In genomic region chr6:85415829-85416228, GRCm38 (mm10) we compare ENCODE assay signal across 24 mouse cellular contexts. TPM values are rescaled to one million over a fixed set of nuclear protein-coding genes. Genes with fewer than 3 reads are reported as not detected.
A peak's percentile ranks its signal among the peaks of the same experiment; 100 is the strongest.
DNase-seq lines count a peak whose midpoint lies in the region; ATAC-seq and TF ChIP-seq lines count a peak whose summit lies in the region.
"Had no signal": no experiment of that assay in that cellular context is flagged by ENCODE, and none has a peak within 500 bp of the region (broad histone marks: within the 10 kb centered on the region; RNA-seq: fewer than 3 reads in every experiment).

No protein-coding gene starts in this region.

- H3K9me3 ChIP-seq in lung, embryonic 15.5 days, result no peaks in the 10 kb centered on the region
- H3K9me3 ChIP-seq in lung, postnatal 0 days (ENCODE audit: low read length), result no peaks in the 10 kb centered on the region
- no peaks in the 10 kb centered on the region for H3K9me3 ChIP-seq in stomach, postnatal 0 days (ENCODE audit: control insufficient read depth, low read length)
- no peaks in the 10 kb centered on the region for H3K9me3 ChIP-seq in hindbrain, embryonic 11.5 days (ENCODE audit: control insufficient read depth, low read length)
- H3K9me3 ChIP-seq: embryonic facial prominence, embryonic 12.5 days; forebrain, embryonic 15.5 days; heart, embryonic 13.5 days; hindbrain, embryonic 12.5 days had no signal

- peak overlapping the region; percentile 3; the same call in 1 of the 2 replicates for H3K4me2 ChIP-seq in lung, embryonic 15.5 days
- H3K4me2 ChIP-seq in lung, postnatal 0 days (replicated peaks; ENCODE audit: low read depth, low read length), result no peak overlapping the region
- H3K4me2 ChIP-seq in stomach, postnatal 0 days (replicated peaks; ENCODE audit: low read depth), result no peak overlapping the region
- no peak overlapping the region for H3K4me2 ChIP-seq in hindbrain, embryonic 11.5 days (replicated peaks; ENCODE audit: low read depth, low read length)
- H3K4me2 ChIP-seq: embryonic facial prominence, embryonic 12.5 days; forebrain, embryonic 15.5 days; heart, embryonic 13.5 days; hindbrain, embryonic 12.5 days had no signal

- no peak overlapping the region for H3K9ac ChIP-seq in lung, embryonic 15.5 days
- no peak overlapping the region for H3K9ac ChIP-seq in lung, postnatal 0 days (replicated peaks; ENCODE audit: low read depth)
- no peak overlapping the region for H3K9ac ChIP-seq in stomach, postnatal 0 days (ENCODE audit: low read length)
- H3K9ac ChIP-seq in hindbrain, embryonic 11.5 days (ENCODE audit: low read depth, low read length), result no peak overlapping the region
- H3K9ac ChIP-seq: embryonic facial prominence, embryonic 12.5 days; forebrain, embryonic 15.5 days; heart, embryonic 13.5 days; hindbrain, embryonic 12.5 days had no signal

- TF ChIP-seq CTCF in lung, postnatal 0 days (IDR thresholded peaks at IDR 0.05), result peak; percentile 37
- peak; percentile 28 for TF ChIP-seq CTCF in stomach, postnatal 0 days (IDR thresholded peaks at IDR 0.05; ENCODE audit: low read depth)
- TF ChIP-seq CTCF in thymus, adult 2 months (IDR thresholded peaks at IDR 0.05; ENCODE audit: borderline replicate concordance, control insufficient read depth, extremely low read depth, insufficient read depth, low read length, poor library complexity), result no peak

- H3K4me1 ChIP-seq in lung, embryonic 15.5 days, result no peaks in the 10 kb centered on the region
- H3K4me1 ChIP-seq in lung, postnatal 0 days (ENCODE audit: insufficient read depth, low read depth, low read length), result no peaks in the 10 kb centered on the region; the same call in 1 of the 2 replicates
- H3K4me1 ChIP-seq in stomach, postnatal 0 days (replicated peaks; ENCODE audit: control insufficient read depth, insufficient read depth), result no peaks in the 10 kb centered on the region
- no peaks in the 10 kb centered on the region for H3K4me1 ChIP-seq in hindbrain, embryonic 11.5 days (replicated peaks; ENCODE audit: control insufficient read depth, insufficient read depth, low read length)
- H3K4me1 ChIP-seq in thymus, adult 2 months (replicated peaks; ENCODE audit: control insufficient read depth, insufficient read depth, low read length), result no peaks in the 10 kb centered on the region
- H3K4me1 ChIP-seq: embryonic facial prominence, embryonic 12.5 days; forebrain, embryonic 15.5 days; heart, embryonic 13.5 days; hindbrain, embryonic 12.5 days had no signal

- no peaks in the 10 kb centered on the region for H3K36me3 ChIP-seq in lung, embryonic 15.5 days
- H3K36me3 ChIP-seq in lung, postnatal 0 days (ENCODE audit: insufficient read depth, low read length), result no peaks in the 10 kb centered on the region
- no peaks in the 10 kb centered on the region for H3K36me3 ChIP-seq in stomach, postnatal 0 days (ENCODE audit: control insufficient read depth, insufficient read depth, low read length)
- H3K36me3 ChIP-seq in hindbrain, embryonic 11.5 days (ENCODE audit: control insufficient read depth, insufficient read depth, low read length), result no peaks in the 10 kb centered on the region
- H3K36me3 ChIP-seq in thymus, adult 2 months (ENCODE audit: control insufficient read depth, insufficient read depth, low read length), result no peaks in the 10 kb centered on the region
- H3K36me3 ChIP-seq: embryonic facial prominence, embryonic 12.5 days; forebrain, embryonic 15.5 days; heart, embryonic 13.5 days; hindbrain, embryonic 12.5 days had no signal

- ATAC-seq in lung, embryonic 15.5 days (ENCODE audit: borderline replicate concordance, extremely low read depth, low FRiP score, low TSS enrichment), result no peak
- peak; percentile 83 for ATAC-seq in lung, postnatal 0 days
- peak; percentile 73 for ATAC-seq in stomach, postnatal 0 days (ENCODE audit: low FRiP score, low TSS enrichment)
- ATAC-seq in hindbrain, embryonic 11.5 days (ENCODE audit: low FRiP score), result no peak
- ATAC-seq: forebrain, embryonic 15.5 days; hindbrain, postnatal 0 days had no signal

- H3K27ac ChIP-seq in lung, embryonic 15.5 days, result peak overlapping the region; percentile 87
- H3K27ac ChIP-seq in lung, postnatal 0 days (ENCODE audit: low read length), result peak overlapping the region; percentile 74
- no peak overlapping the region for H3K27ac ChIP-seq in stomach, postnatal 0 days (replicated peaks)
- H3K27ac ChIP-seq in hindbrain, embryonic 11.5 days (ENCODE audit: low read depth, low read length), result no peak overlapping the region
- no peak overlapping the region for H3K27ac ChIP-seq in thymus, adult 2 months (ENCODE audit: control insufficient read depth, insufficient read depth, low read length)
- H3K27ac ChIP-seq: embryonic facial prominence, embryonic 12.5 days; forebrain, embryonic 15.5 days; heart, embryonic 13.5 days; hindbrain, embryonic 12.5 days; hindbrain, postnatal 0 days had no signal

- WGBS in lung, embryonic 15.5 days, result 38% methylated on average over 3 of the region's 3 CpGs
- WGBS in lung, postnatal 0 days, result 23% methylated on average over 2 of the region's 3 CpGs
- WGBS in stomach, postnatal 0 days, result 20% methylated on average over 3 of the region's 3 CpGs
- 56% methylated on average over 3 of the region's 3 CpGs for WGBS in hindbrain, embryonic 11.5 days
- WGBS in thymus, adult 2 months, result 83% methylated on average over 3 of the region's 3 CpGs

- no peak overlapping the region for H3K4me3 ChIP-seq in lung, embryonic 15.5 days
- H3K4me3 ChIP-seq in lung, postnatal 0 days (ENCODE audit: low read depth, low read length), result no peak overlapping the region
- H3K4me3 ChIP-seq in stomach, postnatal 0 days (ENCODE audit: low read depth, low read length), result no peak overlapping the region
- no peak overlapping the region for H3K4me3 ChIP-seq in hindbrain, embryonic 11.5 days (ENCODE audit: low read depth, low read length)
- no peak overlapping the region for H3K4me3 ChIP-seq in thymus, adult 2 months (ENCODE audit: control insufficient read depth, insufficient read depth, low read length)
- H3K4me3 ChIP-seq: embryonic facial prominence, embryonic 12.5 days; forebrain, embryonic 15.5 days; heart, embryonic 13.5 days; hindbrain, embryonic 12.5 days had no signal

- DNase-seq in lung, postnatal 0 days (ENCODE audit: low spot score), result peak; percentile 86
- DNase-seq in lung, postnatal 36 days, result peak; percentile 67
- DNase-seq in stomach, postnatal 0 days (ENCODE audit: low spot score), result peak; percentile 48
- no peak for DNase-seq in frontal cortex, postnatal 14 days (ENCODE audit: low spot score in 2 of 2)
- DNase-seq in hindbrain, embryonic 11.5 days (ENCODE audit: low spot score), result no peak
- no peak for DNase-seq in thymus, adult 2 months
- DNase-seq: adrenal gland, adult 2 months; cerebellum, adult 11 months; cerebellum, adult 8-10 months; cerebellum, postnatal 14 days; gastrocnemius, postnatal 36 days; heart, adult 11 months; heart, postnatal 36 days had no signal

- peak; percentile 60 for TF ChIP-seq EP300 in lung, postnatal 0 days (IDR thresholded peaks at IDR 0.05)
- no peak for TF ChIP-seq EP300 in stomach, postnatal 0 days (optimal IDR thresholded peaks at IDR 0.05)

- no peaks in the 10 kb centered on the region for H3K27me3 ChIP-seq in lung, embryonic 15.5 days
- H3K27me3 ChIP-seq in lung, postnatal 0 days (replicated peaks; ENCODE audit: insufficient read depth, low read length), result no peaks in the 10 kb centered on the region
- no peaks in the 10 kb centered on the region for H3K27me3 ChIP-seq in stomach, postnatal 0 days (ENCODE audit: control insufficient read depth, insufficient read depth, low read length)
- no peaks in the 10 kb centered on the region for H3K27me3 ChIP-seq in hindbrain, embryonic 11.5 days (ENCODE audit: control insufficient read depth, insufficient read depth, low read length)
- H3K27me3 ChIP-seq in thymus, adult 2 months (ENCODE audit: control insufficient read depth, insufficient read depth, low read length), result no peaks in the 10 kb centered on the region
- H3K27me3 ChIP-seq: forebrain, embryonic 15.5 days had no signal

- TF ChIP-seq POLR2A in thymus, adult 2 months (IDR thresholded peaks at IDR 0.05; ENCODE audit: control insufficient read depth, extremely low read depth, insufficient read depth, low read length, poor library complexity), result no peak

RNA-seq across cellular contexts. Expression of gene Noto, which starts 7.9 kb away (rescaled TPM):
- 0.47 and 0.78 TPM in 2 replicates for polyA plus RNA-seq in lung, embryonic 15.5 days (2015; fragmentation: Nextera tagmentation; extraction: Ambion mirVana)
- polyA plus RNA-seq in lung, postnatal 0 days (2015; fragmentation: Nextera tagmentation; extraction: Ambion mirVana), result 0.24 and 0.27 TPM in 2 replicates
- not detected in 2 replicates for polyA plus RNA-seq in stomach, postnatal 0 days (2015; fragmentation: Nextera tagmentation; extraction: Ambion mirVana)
- not detected in 2 replicates for polyA plus RNA-seq in hindbrain, embryonic 11.5 days (2014; fragmentation: Nextera tagmentation; extraction: Ambion mirVana)
- 0.22 TPM in 1 of 2 replicates, not detected in the other for polyA plus RNA-seq in thymus, adult 2 months (2012; rRNA removed)
- polyA plus RNA-seq: adrenal gland, adult 2 months; brain, embryonic 14.5 days; cortical plate, adult 2 months; embryonic facial prominence, embryonic 12.5 days; forebrain, embryonic 11.5 days; forebrain, embryonic 15.5 days; frontal cortex, adult 2 months; heart, embryonic 13.5 days; heart, postnatal 0 days; hindbrain, embryonic 12.5 days; hindbrain, postnatal 0 days had no signal

RNA-seq across cellular contexts. Expression of gene Smyd5, which starts 16.0 kb away (rescaled TPM):
- polyA plus RNA-seq in lung, embryonic 15.5 days (2015; fragmentation: Nextera tagmentation; extraction: Ambion mirVana), result 62.6 and 64.0 TPM in 2 replicates
- polyA plus RNA-seq in lung, postnatal 0 days (2015; fragmentation: Nextera tagmentation; extraction: Ambion mirVana), result 13.3 and 14.8 TPM in 2 replicates
- 14.1 and 14.7 TPM in 2 replicates for polyA plus RNA-seq in stomach, postnatal 0 days (2015; fragmentation: Nextera tagmentation; extraction: Ambion mirVana)
- polyA plus RNA-seq in hindbrain, embryonic 11.5 days (2014; fragmentation: Nextera tagmentation; extraction: Ambion mirVana), result 52.4 and 53.1 TPM in 2 replicates
- 28.4 and 30.0 TPM in 2 replicates for polyA plus RNA-seq in thymus, adult 2 months (2012; rRNA removed)

RNA-seq across cellular contexts. Expression of gene Cct7, which starts 35.5 kb away (rescaled TPM):
- 502 and 506 TPM in 2 replicates for polyA plus RNA-seq in lung, embryonic 15.5 days (2015; fragmentation: Nextera tagmentation; extraction: Ambion mirVana)
- 200 and 210 TPM in 2 replicates for polyA plus RNA-seq in lung, postnatal 0 days (2015; fragmentation: Nextera tagmentation; extraction: Ambion mirVana)
- polyA plus RNA-seq in stomach, postnatal 0 days (2015; fragmentation: Nextera tagmentation; extraction: Ambion mirVana), result 214 and 219 TPM in 2 replicates
- polyA plus RNA-seq in hindbrain, embryonic 11.5 days (2014; fragmentation: Nextera tagmentation; extraction: Ambion mirVana), result 644 and 685 TPM in 2 replicates
- 166 and 174 TPM in 2 replicates for polyA plus RNA-seq in thymus, adult 2 months (2012; rRNA removed)

RNA-seq across cellular contexts. Expression of gene Pradc1, which starts 35.9 kb away (rescaled TPM):
- polyA plus RNA-seq in lung, embryonic 15.5 days (2015; fragmentation: Nextera tagmentation; extraction: Ambion mirVana), result 46.0 and 46.7 TPM in 2 replicates
- polyA plus RNA-seq in lung, postnatal 0 days (2015; fragmentation: Nextera tagmentation; extraction: Ambion mirVana), result 47.7 and 54.0 TPM in 2 replicates
- 35.3 and 35.5 TPM in 2 replicates for polyA plus RNA-seq in stomach, postnatal 0 days (2015; fragmentation: Nextera tagmentation; extraction: Ambion mirVana)
- 25.5 and 28.1 TPM in 2 replicates for polyA plus RNA-seq in hindbrain, embryonic 11.5 days (2014; fragmentation: Nextera tagmentation; extraction: Ambion mirVana)
- polyA plus RNA-seq in thymus, adult 2 months (2012; rRNA removed), result 41.5 and 42.6 TPM in 2 replicates

RNA-seq across cellular contexts. Expression of gene Rab11fip5, which starts 41.4 kb away (rescaled TPM):
- 14.1 and 14.2 TPM in 2 replicates for polyA plus RNA-seq in lung, embryonic 15.5 days (2015; fragmentation: Nextera tagmentation; extraction: Ambion mirVana)
- 11.2 and 12.2 TPM in 2 replicates for polyA plus RNA-seq in lung, postnatal 0 days (2015; fragmentation: Nextera tagmentation; extraction: Ambion mirVana)
- 7.6 and 8.3 TPM in 2 replicates for polyA plus RNA-seq in stomach, postnatal 0 days (2015; fragmentation: Nextera tagmentation; extraction: Ambion mirVana)
- polyA plus RNA-seq in hindbrain, embryonic 11.5 days (2014; fragmentation: Nextera tagmentation; extraction: Ambion mirVana), result 4.1 and 4.6 TPM in 2 replicates
- polyA plus RNA-seq in thymus, adult 2 months (2012; rRNA removed), result 10.2 and 13.5 TPM in 2 replicates

Comparison
In these comparisons a context has a peak if more than half of its experiments do, and no peak if none do; other contexts are left out.
1. ATAC-seq: peak in lung, postnatal 0 days (single experiment) and stomach, postnatal 0 days (single experiment); none in lung, embryonic 15.5 days (single experiment) and hindbrain, embryonic 11.5 days (single experiment).
2. H3K27ac ChIP-seq: peak in lung, embryonic 15.5 days (single experiment) and lung, postnatal 0 days (single experiment); none in stomach, postnatal 0 days (single experiment), hindbrain, embryonic 11.5 days (single experiment) and thymus, adult 2 months (single experiment).
3. DNase-seq: peak in lung, postnatal 0 days (single experiment), lung, postnatal 36 days (single experiment) and stomach, postnatal 0 days (single experiment); none in frontal cortex, postnatal 14 days (0 of 2), hindbrain, embryonic 11.5 days (single experiment) and thymus, adult 2 months (single experiment).